Mouse (Mus musculus) embryonic facial prominence, embryonic 14.5 days (tissue): ENCODE data around the gene Sipa1. TPM values are rescaled to one million over a fixed set of nuclear protein-coding genes. Genes with fewer than 3 reads are reported as not detected.
A peak's percentile ranks its signal among the peaks of the same experiment; 100 is the strongest.
"Not testable (repeated sequence)": the region's sequence is repeated elsewhere in the genome, so short reads cannot be mapped to it uniquely, and the experiment has no call there.

ENCODE experiments used
- ATAC-seq: fragments of 200-750 bp; cut with Nextera tagmentation; 2 replicates; pipeline ENCODE4 v1.8.0; 2017; ENCODE audit warnings: low read depth, moderate number of reproducible peaks, moderate TSS enrichment
- DNase-seq: peaks from one replicate; pipeline ENCODE4 v3.0.0-alpha.2; 2015; ENCODE audit warnings: low spot score
- H3K27ac ChIP-seq: fragments of 300-500 bp; sonication (generic); replicated peaks from 2 replicates; pipeline ENCODE4 v1.5.1; 2014; ENCODE audit warnings: low read depth, mild to moderate bottlenecking, low read length, moderate library complexity
- H3K27me3 ChIP-seq: fragments of 300-500 bp; sonication (generic); replicated peaks from 2 replicates; pipeline ENCODE4 v1.6.1; 2014; ENCODE audit warnings: low read length; ENCODE audit not compliant: control insufficient read depth, insufficient read depth
- H3K36me3 ChIP-seq: fragments of 300-500 bp; sonication (generic); 2 replicates; pipeline ENCODE4 v1.6.1; 2014; ENCODE audit warnings: low read length, mixed read lengths; ENCODE audit not compliant: control insufficient read depth, insufficient read depth
- H3K4me1 ChIP-seq: fragments of 300-500 bp; sonication (generic); 2 replicates; pipeline ENCODE4 v1.6.1; 2014; ENCODE audit warnings: antibody characterized with exemption, low read length; ENCODE audit not compliant: control insufficient read depth, insufficient read depth
- H3K4me2 ChIP-seq: fragments of 300-500 bp; sonication (generic); 2 replicates; pipeline ENCODE4 v1.6.1; 2014; ENCODE audit warnings: low read depth, mild to moderate bottlenecking, low read length, moderate library complexity, mixed read lengths
- H3K4me3 ChIP-seq: fragments of 300-500 bp; sonication (generic); 2 replicates; pipeline ENCODE4 v1.5.1; 2014; ENCODE audit warnings: low read depth, mild to moderate bottlenecking, low read length
- H3K9ac ChIP-seq: fragments of 300-500 bp; sonication (generic); 2 replicates; pipeline ENCODE4 v1.6.1; 2014; ENCODE audit warnings: low read depth, mild to moderate bottlenecking, low read length, moderate library complexity, mixed read lengths
- H3K9me3 ChIP-seq: fragments of 300-500 bp; sonication (generic); 2 replicates; pipeline ENCODE4 v1.6.1; 2016; ENCODE audit warnings: low read length; ENCODE audit not compliant: control insufficient read depth
- WGBS: fragments of 180-500 bp; shearing (Covaris S2); extraction: QIAGEN DNeasy Blood & Tissue Kit; methylation state at CpG from one replicate; pipeline ENCODE4 v1.1.7; 2014; 5-methylcytosine and 5-hydroxymethylcytosine counted together
- polyA plus RNA-seq: library from polyadenylated mRNA; unstranded; fragments of >200 nt; fragmentation: Nextera tagmentation; extraction: Ambion mirVana; gene quantifications from 2 replicates; pipeline ENCODE4 v1.2.1, GENCODE M21; 2014

Gene Sipa1
- polyA plus RNA-seq, 1 experiment from 2014 or later = 24.4 TPM

GRCm38 (mm10) chr19:5688200-5689087 lies 24.9 kb upstream of the Sipa1 start, which contains the start of the genes Map3k11 and Pcnx3:
Gene Map3k11 (plus strand): TSS chr19:5688742.
Gene Pcnx3 (minus strand): TSS chr19:5688908.
- Histone ChIP-seq H3K9ac (peak within 1 kb of the TSS; percentile 90), H3K9me3 (no peaks in the 10 kb centered on the region), H3K36me3 (peaks cover 53% of the 10 kb centered on the region), H3K4me3 (peak within 1 kb of the TSS; percentile 88), H3K4me1 (peaks cover 25% of the 10 kb centered on the region), H3K4me2 (peak within 1 kb of the TSS; percentile 96), H3K27ac (peak within 1 kb of the TSS; percentile 97), H3K27me3 (no peaks in the 10 kb centered on the region)
- DNase-seq (peak; percentile 100), ATAC-seq (peak; percentile 96)
- WGBS = under 1% methylated on average over 50 of the region's 69 CpGs

GRCm38 (mm10) chr19:5687738-5688137 lies 24.2 kb upstream of the Sipa1 start:
- peak overlapping the region; percentile 88 for H3K4me3 ChIP-seq
- DNase-seq (no peak), ATAC-seq (no peak)
- H3K4me1 ChIP-seq = peaks cover 25% of the 10 kb centered on the region
- peak overlapping the region; percentile 97 for H3K27ac ChIP-seq
- 16% methylated on average over 9 of the region's 9 CpGs for WGBS
- H3K36me3 ChIP-seq = peaks cover 53% of the 10 kb centered on the region
- H3K4me2 ChIP-seq = peak overlapping the region; percentile 96
- no peaks in the 10 kb centered on the region for H3K9me3 ChIP-seq
- H3K9ac ChIP-seq = peak overlapping the region; percentile 83
- no peaks in the 10 kb centered on the region for H3K27me3 ChIP-seq

DNA sequence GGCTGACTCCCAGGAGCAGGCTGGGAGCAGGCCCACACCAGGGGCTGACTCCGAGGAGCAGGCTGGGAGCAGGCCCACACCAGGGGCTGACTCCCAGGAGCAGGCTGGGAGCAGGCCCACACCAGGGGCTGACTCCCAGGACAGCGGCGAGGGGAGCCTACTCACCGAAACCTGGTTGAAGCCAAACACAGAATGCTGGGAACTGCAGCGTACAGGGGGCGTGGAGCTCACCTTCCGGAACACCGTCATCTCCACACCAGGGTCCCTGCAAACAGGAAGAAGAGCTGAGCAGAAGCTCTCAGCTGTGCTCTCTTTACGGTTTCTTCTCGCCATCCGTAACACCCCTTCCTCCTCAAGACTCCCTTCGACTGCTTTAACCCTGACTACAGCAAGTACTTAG lies 23.4 kb upstream of the Sipa1 start:
- H3K36me3 ChIP-seq = peaks cover 57% of the 10 kb centered on the region
- ATAC-seq, H3K27ac ChIP-seq, H3K9me3 ChIP-seq, H3K27me3 ChIP-seq, DNase-seq: not testable (repeated sequence)
- peak overlapping the region; percentile 83; the same call in 1 of the 2 replicates for H3K9ac ChIP-seq
- peak overlapping the region; percentile 88; the same call in 1 of the 2 replicates for H3K4me3 ChIP-seq
- 95% methylated on average over 11 of the region's 12 CpGs for WGBS
- H3K4me1 ChIP-seq = peaks cover 18% of the 10 kb centered on the region
- peak overlapping the region; percentile 96; the same call in 1 of the 2 replicates for H3K4me2 ChIP-seq

DNA sequence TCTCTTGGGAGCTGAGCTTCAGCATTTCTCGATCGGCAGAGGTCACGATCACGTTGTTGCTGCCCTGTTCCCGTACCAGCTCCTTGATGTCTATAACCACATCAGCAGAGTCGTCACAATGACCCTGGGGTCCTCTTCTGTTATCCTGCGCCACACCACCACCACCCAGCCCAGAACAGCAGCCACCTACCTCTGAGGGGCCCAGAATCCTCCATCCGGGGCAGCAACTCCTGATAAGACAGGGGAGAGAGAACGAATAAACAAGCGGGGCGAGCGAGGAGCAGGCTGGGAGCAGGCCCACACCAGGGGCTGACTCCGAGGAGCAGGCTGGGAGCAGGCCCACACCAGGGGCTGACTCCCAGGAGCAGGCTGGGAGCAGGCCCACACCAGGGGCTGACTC lies 22.9 kb upstream of the Sipa1 start:
- no peak overlapping the region for H3K27ac ChIP-seq
- H3K4me2 ChIP-seq = no peak overlapping the region
- H3K4me1 ChIP-seq = peaks cover 13% of the 10 kb centered on the region
- no peak for ATAC-seq
- no peak overlapping the region for H3K9ac ChIP-seq
- no peak overlapping the region for H3K4me3 ChIP-seq
- no peaks in the 10 kb centered on the region for H3K9me3 ChIP-seq
- DNase-seq = no peak
- peaks cover 60% of the 10 kb centered on the region for H3K36me3 ChIP-seq
- 89% methylated on average over 13 of the region's 13 CpGs for WGBS
- no peaks in the 10 kb centered on the region for H3K27me3 ChIP-seq

DNA sequence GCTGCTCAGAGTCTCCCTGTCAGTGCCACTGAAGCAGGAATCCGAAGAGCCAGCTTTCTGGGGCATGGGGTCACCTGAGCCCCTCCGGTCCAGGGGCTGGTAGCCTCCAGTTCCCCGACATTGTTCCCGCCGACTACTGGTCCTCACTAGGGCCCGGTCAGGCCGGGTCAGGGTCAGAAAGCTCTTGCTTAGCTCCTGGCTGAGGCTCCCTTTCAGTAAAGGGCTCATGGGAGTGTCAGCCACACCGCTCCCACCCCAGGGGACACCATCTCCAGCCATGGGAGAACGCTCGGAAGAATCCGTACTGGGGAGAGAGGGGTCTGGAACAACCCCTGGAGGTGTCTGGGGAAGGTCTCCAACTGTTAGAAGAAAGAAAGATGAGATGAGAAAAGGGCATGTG lies 22.4 kb upstream of the Sipa1 start:
- DNase-seq = no peak
- Histone ChIP-seq H3K4me2 (no peak overlapping the region), H3K4me3 (no peak overlapping the region), H3K9me3 (no peaks in the 10 kb centered on the region), H3K27ac (no peak overlapping the region), H3K36me3 (peaks cover 60% of the 10 kb centered on the region), H3K27me3 (no peaks in the 10 kb centered on the region), H3K4me1 (peaks cover 7% of the 10 kb centered on the region), H3K9ac (no peak overlapping the region)
- 91% methylated on average over 11 of the region's 11 CpGs for WGBS
- ATAC-seq = no peak

DNA sequence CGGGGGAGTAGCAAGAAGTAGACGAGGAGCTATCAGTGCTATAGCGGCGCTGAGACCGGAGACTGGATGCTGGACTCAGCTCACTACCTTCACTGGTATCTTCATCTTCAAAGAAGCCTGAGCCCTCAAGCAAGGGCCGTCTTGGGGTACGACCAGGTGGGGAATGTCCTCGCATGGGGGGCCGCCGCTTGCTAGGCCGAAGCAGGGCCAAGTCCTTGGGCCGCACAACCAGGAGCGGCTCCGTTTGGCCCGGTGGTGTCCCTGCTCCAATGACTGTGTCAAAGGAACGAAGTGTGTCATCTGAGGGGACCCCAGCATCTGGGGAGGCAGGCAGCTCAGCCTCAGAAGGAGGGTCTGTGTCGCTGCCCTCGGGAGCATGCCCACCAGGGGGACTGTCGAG lies 21.9 kb upstream of the Sipa1 start:
- DNase-seq = no peak
- H3K36me3 ChIP-seq = peaks cover 61% of the 10 kb centered on the region

DNA sequence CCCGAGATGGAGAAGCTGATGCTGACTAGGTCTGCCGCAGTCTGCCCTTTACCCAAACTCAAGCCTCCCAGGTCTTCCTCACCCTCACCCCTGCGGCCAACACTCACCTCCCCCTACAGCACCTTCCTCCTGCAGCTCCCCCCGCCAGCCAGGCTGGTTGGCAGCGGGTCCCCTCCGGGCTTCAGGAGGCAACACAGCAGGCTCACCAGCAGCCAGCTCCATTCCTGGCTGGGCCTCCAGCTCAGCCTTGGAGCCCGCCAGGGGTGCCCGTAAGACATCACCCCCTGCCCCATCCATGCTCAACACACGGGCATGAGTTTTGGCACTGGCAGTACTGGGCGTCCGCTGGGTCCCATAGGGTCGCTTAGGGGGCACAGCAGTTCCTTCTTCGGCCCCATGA lies 21.5 kb upstream of the Sipa1 start:
- Histone ChIP-seq H3K9ac (no peak overlapping the region), H3K4me1 (no peaks in the 10 kb centered on the region; the same call in 1 of the 2 replicates), H3K36me3 (peaks cover 65% of the 10 kb centered on the region), H3K4me3 (no peak overlapping the region), H3K9me3 (no peaks in the 10 kb centered on the region), H3K27ac (no peak overlapping the region), H3K4me2 (no peak overlapping the region), H3K27me3 (no peaks in the 10 kb centered on the region)
- no peak for DNase-seq
- no peak for ATAC-seq
- WGBS = 93% methylated on average over 13 of the region's 13 CpGs

More for the DNA sequence above, 21.9 kb upstream of the Sipa1 start:
- Histone ChIP-seq H3K4me2 (no peak overlapping the region), H3K4me1 (peaks cover 3% of the 10 kb centered on the region), H3K27ac (no peak overlapping the region), H3K9me3 (no peaks in the 10 kb centered on the region), H3K9ac (no peak overlapping the region), H3K4me3 (no peak overlapping the region), H3K27me3 (no peaks in the 10 kb centered on the region)
- ATAC-seq = no peak
- 95% methylated on average over 16 of the region's 19 CpGs for WGBS

- Histone ChIP-seq H3K27ac (no peak overlapping the region), H3K4me2 (no peak overlapping the region), H3K27me3 (no peaks in the 10 kb centered on the region), H3K9ac (no peak overlapping the region), H3K4me1 (no peaks in the 10 kb centered on the region; the same call in 1 of the 2 replicates), H3K36me3 (peaks cover 73% of the 10 kb centered on the region), H3K4me3 (no peak overlapping the region), H3K9me3 (no peaks in the 10 kb centered on the region)
- ATAC-seq (no peak), DNase-seq (no peak)
- 80% methylated on average over 7 of the region's 12 CpGs for WGBS
Observed at GRCm38 (mm10) chr19:5684236-5684635, 20.7 kb upstream of the Sipa1 start.
